Mouse (Mus musculus): ENCODE data around the gene Fancb. TPM values are rescaled to one million over a fixed set of nuclear protein-coding genes. Genes with fewer than 3 reads are reported as not detected.

Gene Fancb
- 4.3 and 4.6 TPM in 2 replicates for polyA plus RNA-seq (2015; fragmentation: Nextera tagmentation; extraction: Ambion mirVana)

GRCm38 (mm10) chrX:164980193-164980775 is at the start of gene Fancb, which contains the start of gene Mospd2:
Fancb (plus strand) TSS chrX:164980592.
Mospd2 (minus strand) TSS chrX:164980375.

GRCm38 (mm10) chrX:165004779-165005324 is 24.5 kb downstream of the Fancb start, which contains the start of gene Gm17604:
Gm17604 (minus strand) TSS chrX:165004829.

Other genes starting within 250 kb of the Fancb start
- 8.1 and 11.1 TPM in 2 replicates for gene Mospd2, start 217 bp upstream of the Fancb start, polyA plus RNA-seq (2015; fragmentation: Nextera tagmentation; extraction: Ambion mirVana)
- gene Gm17604, start 24.2 kb downstream of the Fancb start, polyA plus RNA-seq (2015; fragmentation: Nextera tagmentation; extraction: Ambion mirVana) = not detected in 2 replicates

All from spleen, postnatal 0 days (tissue).